Mouse (Mus musculus): ENCODE measurements around the gene Lhx5.

DNA sequence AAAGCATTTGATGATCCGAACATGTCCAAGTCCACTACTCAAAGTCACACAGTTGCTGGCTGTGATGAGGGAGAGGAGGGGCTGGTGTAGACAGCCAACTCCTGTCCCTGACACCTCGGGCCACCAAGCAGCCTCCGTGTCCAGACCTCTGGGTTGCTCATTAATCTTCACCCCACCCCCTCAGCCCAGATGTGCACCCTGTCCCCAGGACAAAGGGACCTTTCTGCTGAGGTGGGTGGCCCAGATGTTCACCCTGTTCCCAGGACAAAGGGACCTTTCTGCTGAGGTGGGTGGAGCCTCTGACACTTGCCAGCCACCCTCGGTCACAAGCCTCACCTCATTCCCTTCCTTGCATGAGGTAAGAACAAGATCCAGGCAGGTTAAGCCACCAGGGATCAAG lies 40.0 kb downstream of the Lhx5 start:
- TF ChIP-seq ELF1 (IDR thresholded peaks at IDR 0.05; ENCODE audit: low read depth, low read length) (no peak), EP300 (IDR thresholded peaks at IDR 0.05; ENCODE audit: low read length) (no peak), CTCF (conservative IDR thresholded peaks at IDR 0.05 in 1 of 2, IDR thresholded peaks at IDR 0.05 in 1 of 2; ENCODE audit: low read depth in 2 of 2, low read length in 2 of 2) (no peak), POLR2AphosphoS2 (IDR thresholded peaks at IDR 0.05; ENCODE audit: low read depth, low read length) (no peak), USF1 (IDR thresholded peaks at IDR 0.05; ENCODE audit: low read depth, low read length) (no peak), JUND (conservative IDR thresholded peaks at IDR 0.05; ENCODE audit: low read depth, low read length) (no peak)
